Mouse (Mus musculus) erythroblast, adult 5-6 weeks (primary cell): ENCODE measurements around the gene Tulp4. TPM values are rescaled to one million over a fixed set of nuclear protein-coding genes. Genes with fewer than 3 reads are reported as not detected.
"Not testable (repeated sequence)": the region's sequence is repeated elsewhere in the genome, so short reads cannot be mapped to it uniquely, and the experiment has no call there.

Experiments used
- ATAC-seq: replicated peaks from 2 replicates; pipeline ENCODE4 v1.8.0; 2016; ENCODE audit warnings: moderate number of reproducible peaks, mild to moderate bottlenecking, moderate TSS enrichment, inconsistent platforms; ENCODE audit not compliant: poor library complexity, low FRiP score, severe bottlenecking
- total RNA-seq, 2 experiments: library from RNA; stranded (forward) in 1 of 2; stranded (reverse) in 1 of 2; fragments of 150-400 nt in 1 of 2; fragments of 200-764, 138-1000 nt in 1 of 2; gene quantifications; 2 replicates each; pipeline versions ENCODE4 v1.2.3 to v1.2.4; 2015 to 2017; ENCODE audit warnings: low replicate concordance in 2 of 2

The Tulp4 gene
- total RNA-seq, 2 experiments from 2014 or later: 0.77 to 4.3 TPM

- ATAC-seq: not testable (repeated sequence)
Measured at GRCm38 (mm10) chr17:6269876-6270831, 163.9 kb downstream of the Tulp4 start.

DNA sequence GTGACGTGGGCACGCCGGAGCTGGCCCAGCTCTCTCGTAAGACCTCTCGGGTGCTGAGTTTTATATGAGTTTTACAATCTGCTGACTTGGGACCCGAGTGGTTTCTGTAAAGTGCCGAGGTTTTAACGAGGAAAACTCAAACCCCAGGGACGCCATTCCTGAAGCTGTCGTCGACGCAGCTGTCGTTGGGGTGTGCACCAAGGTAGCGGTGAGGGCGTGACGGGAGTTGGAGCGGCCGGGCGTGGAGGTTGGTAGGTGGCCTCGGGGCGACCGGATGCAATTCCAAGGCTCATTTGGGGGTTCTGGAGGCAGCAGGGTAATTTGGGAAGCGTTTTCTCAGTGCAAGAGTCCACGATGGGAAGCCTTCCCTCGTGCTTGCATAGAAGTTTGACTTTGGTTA is 164.6 kb downstream of the Tulp4 start:
- ATAC-seq: not testable (repeated sequence)

GRCm38 (mm10) chr17:6271970-6272369 is 165.7 kb downstream of the Tulp4 start:
- ATAC-seq: not testable (repeated sequence)

- not testable (repeated sequence) for ATAC-seq
Measured at GRCm38 (mm10) chr17:6274693-6275092, 168.5 kb downstream of the Tulp4 start.

DNA sequence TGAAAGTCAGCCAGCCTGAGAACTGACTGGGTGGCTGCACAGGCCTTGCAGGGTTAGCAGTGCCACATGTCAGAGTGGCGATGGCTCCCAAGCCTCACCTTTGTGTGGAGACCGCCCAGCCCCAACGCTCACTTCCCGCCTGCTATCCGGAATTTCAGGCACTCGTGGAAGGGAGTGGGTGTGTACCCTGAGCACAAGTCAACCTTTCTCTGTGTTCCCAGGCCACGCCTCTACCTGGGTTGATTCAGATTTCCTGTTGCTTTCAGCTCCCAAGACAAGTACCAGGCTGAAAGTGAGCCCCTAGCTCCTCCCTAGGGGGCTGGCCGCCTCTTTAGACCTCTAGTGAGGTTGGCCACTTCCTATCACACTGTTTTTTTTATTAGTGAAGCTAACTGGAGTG is 173.0 kb downstream of the Tulp4 start:
- not testable (repeated sequence) for ATAC-seq

GRCm38 (mm10) chr17:6279772-6280171 is 173.5 kb downstream of the Tulp4 start:
- ATAC-seq: not testable (repeated sequence)

DNA sequence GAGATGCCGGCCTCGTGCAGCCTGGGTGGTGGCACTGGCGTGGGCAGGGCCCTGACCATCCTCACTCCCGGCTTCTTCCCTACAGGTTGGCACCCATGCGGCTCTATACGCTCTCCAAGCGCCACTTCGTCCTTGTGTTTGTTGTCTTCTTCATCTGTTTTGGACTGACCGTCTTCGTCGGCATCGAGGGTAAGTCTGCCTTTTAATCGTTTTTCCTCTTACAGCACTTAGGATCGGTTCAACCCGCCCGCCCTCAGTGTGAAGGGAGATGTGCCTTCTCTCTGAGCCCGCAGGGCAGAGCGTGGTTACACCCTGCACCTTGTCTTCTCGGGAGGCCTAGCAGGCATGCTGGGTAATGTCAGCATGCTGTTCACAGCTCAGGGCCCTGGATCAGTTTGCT is 174.3 kb downstream of the Tulp4 start:
- ATAC-seq: not testable (repeated sequence)

- not testable (repeated sequence) for ATAC-seq
Measured at GRCm38 (mm10) chr17:6283137-6283536, 176.9 kb downstream of the Tulp4 start.

- ATAC-seq: not testable (repeated sequence)
Measured at GRCm38 (mm10) chr17:6286169-6286568, 179.9 kb downstream of the Tulp4 start.

- ATAC-seq: not testable (repeated sequence)
Measured at GRCm38 (mm10) chr17:6289045-6289444, 182.8 kb downstream of the Tulp4 start.

- ATAC-seq: not testable (repeated sequence)
Measured at GRCm38 (mm10) chr17:6293882-6294281, 187.6 kb downstream of the Tulp4 start.

DNA sequence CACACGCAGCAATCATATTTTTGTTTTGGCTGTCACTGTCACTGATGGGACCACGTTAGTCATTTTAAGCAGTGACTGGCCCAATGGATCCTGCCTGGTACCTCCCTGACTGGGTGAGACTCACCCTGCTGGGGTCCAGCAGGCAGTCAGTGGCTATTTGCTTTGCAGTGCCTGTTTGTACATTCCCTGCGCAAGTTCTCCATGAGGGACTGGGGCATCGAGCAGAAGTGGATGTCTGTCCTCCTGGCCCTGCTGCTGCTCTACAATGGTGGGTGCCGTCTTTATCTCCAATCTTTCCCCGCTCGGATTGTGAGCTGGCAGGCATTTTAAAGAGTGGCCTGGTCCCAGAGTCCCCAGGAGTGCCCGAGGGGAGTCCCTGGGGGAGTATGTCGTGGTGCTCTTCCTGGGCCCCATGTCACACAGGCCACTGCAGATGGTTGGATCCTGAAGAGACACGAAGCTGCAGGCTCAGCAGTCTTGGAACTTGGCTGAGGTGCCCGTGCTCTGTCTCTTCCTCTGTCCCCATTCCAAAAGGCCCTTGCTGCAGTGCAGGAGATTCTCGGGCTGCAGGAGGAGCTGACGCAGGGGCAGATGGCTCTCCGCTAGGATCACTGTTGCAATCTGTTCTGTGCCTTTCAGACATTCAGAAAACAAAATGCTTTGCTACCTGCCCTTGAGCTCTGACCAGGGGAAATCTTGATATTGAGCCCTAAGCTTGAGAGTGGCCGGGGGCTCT is 191.0 kb downstream of the Tulp4 start:
- not testable (repeated sequence) for ATAC-seq

DNA sequence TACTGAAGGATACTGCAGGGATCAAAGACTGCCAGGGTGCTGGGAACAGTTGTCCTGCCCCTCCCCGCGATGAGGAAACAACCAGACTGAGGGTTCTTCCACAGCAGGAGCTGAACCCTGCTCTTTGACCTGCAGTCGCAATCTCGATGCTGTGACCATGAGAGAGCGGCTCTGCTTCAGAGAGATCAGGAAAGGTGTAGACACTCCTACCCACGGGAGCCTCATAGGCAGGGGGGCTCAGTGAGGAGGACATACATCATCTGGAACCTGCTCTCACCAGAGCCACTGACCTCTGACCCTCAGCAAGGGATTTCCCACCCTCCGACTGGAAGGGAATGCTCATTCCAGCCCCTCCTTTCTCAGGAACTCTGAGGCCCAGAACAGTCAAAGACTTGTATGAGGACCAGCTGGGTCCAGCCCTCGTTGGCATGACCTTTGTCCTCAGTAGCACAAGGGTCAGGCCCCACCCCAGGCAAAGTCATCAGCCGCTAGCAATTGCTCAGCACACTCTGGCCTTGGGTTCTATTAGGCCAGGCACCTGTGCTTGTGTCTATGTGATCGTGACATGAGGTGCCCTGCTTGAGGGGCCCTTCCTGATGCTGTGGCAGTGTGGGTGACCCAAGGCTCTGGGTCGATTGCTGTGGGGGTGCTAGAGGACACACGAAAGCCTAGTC is 194.1 kb downstream of the Tulp4 start:
- ATAC-seq: not testable (repeated sequence)

Other genes with a start within 250 kb of the Tulp4 start
- 0.63 and 1.3 TPM in 2 replicates for gene Synj2, start 165.2 kb upstream of the Tulp4 start, total RNA-seq (2015; ENCODE audit: low replicate concordance)
- 0.85 and 4.6 TPM in 2 replicates for gene Synj2, start 165.2 kb upstream of the Tulp4 start, total RNA-seq (2017; ENCODE audit: low replicate concordance)
- 1.3 TPM in 1 of 2 replicates, not detected in the other for gene Serac1, start 26.7 kb upstream of the Tulp4 start, total RNA-seq (2015; ENCODE audit: low replicate concordance)
- gene Serac1, start 26.7 kb upstream of the Tulp4 start, total RNA-seq (2017; ENCODE audit: low replicate concordance): 2.4 TPM in 1 of 2 replicates, not detected in the other
- 13.8 and 27.4 TPM in 2 replicates for gene Gtf2h5, start 26.7 kb upstream of the Tulp4 start, total RNA-seq (2015; ENCODE audit: low replicate concordance)
- 14.9 and 15.5 TPM in 2 replicates for gene Gtf2h5, start 26.7 kb upstream of the Tulp4 start, total RNA-seq (2017; ENCODE audit: low replicate concordance)
- 0.42 and 0.58 TPM in 2 replicates for gene Tmem181a, start 150.4 kb downstream of the Tulp4 start, total RNA-seq (2015; ENCODE audit: low replicate concordance)
- gene Tmem181a, start 150.4 kb downstream of the Tulp4 start, total RNA-seq (2017; ENCODE audit: low replicate concordance): 0.56 and 2.2 TPM in 2 replicates
- 4.0 and 14.2 TPM in 2 replicates for gene Dynlt1a, start 211.1 kb downstream of the Tulp4 start, total RNA-seq (2015; ENCODE audit: low replicate concordance)
- 3.3 and 14.1 TPM in 2 replicates for gene Dynlt1a, start 211.1 kb downstream of the Tulp4 start, total RNA-seq (2017; ENCODE audit: low replicate concordance)